Mouse (Mus musculus): ENCODE results near the gene Rsph10b.

Gene Rsph10b

DNA sequence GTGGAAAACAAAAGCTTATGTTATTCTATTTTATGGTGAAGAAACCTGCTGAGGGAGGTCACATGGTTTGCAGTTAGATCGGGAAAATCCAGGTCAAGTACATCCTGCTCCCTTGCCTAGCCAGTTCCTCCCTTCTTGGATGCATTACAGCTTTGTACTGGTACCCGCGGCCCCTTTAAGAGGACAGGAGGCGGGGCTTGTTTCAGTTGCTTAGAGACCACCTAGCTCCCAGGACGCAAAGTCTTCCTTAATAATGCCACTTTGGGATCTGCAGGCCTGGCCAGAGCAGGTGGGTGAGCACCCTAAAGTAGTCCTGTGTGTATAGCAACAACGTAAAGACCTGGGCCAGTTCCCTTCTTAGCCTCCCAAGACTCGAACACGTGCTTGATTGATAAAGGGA lies at the start of gene Rsph10b:
Rsph10b (plus strand) TSS at position 205 of the 400 bp plus-strand sequence.
- no peak for DNase-seq

- no peak for DNase-seq
These were observed 47.6 kb upstream of the Rsph10b start for GRCm38 (mm10) chr5:143885274-143885673.

GRCm38 (mm10) chr5:143890741-143891140 lies 42.1 kb upstream of the Rsph10b start:
- no peak for DNase-seq

- DNase-seq = no peak
These were observed 40.5 kb upstream of the Rsph10b start for GRCm38 (mm10) chr5:143892255-143892886.

GRCm38 (mm10) chr5:143893396-143893795 lies 39.4 kb upstream of the Rsph10b start:
- DNase-seq = peak; percentile 7

- DNase-seq = no peak
These were observed 35.1 kb upstream of the Rsph10b start, which contains the start of gene Ankrd61 for GRCm38 (mm10) chr5:143897635-143898330. Ankrd61 (minus strand) TSS chr5:143897685.

DNA sequence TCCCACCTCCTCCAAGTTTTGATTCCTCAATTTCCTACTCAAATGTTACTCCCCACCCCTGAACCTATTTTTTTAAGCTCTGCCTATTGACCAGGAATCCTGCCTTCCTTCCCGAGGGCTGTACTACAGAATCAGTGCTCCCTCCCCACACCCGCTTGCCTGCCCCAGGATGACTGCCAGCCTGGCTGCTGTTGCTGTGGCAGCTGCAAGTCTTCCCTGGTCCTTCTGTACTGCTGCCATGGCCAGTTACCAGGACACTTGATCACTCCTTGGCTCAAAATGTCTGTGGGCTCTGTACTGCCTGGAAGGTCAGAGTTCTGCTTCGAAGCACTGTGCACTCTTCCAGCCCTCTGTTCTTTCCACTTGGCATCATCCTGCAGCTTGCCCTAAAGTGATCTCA lies 30.7 kb upstream of the Rsph10b start:
- no peak for DNase-seq

DNA sequence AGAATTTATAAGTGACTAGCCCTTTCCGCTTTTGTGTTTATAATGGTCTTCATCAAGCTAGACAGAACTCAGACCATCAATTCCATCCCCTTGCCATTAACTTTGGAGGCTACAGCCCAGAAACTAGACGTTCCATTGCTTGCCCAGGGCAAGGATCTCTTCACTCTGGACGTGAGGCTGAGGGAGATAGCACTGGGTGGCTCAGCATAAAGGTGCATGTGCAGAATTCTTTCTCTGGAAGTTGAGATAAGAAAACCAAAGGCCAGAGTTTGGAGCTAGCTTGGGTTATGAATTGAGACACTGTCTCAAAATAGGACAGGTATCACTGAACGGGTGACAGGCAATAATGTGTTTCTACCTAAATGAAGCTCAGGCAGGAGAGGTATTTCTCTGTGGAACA lies 29.0 kb upstream of the Rsph10b start:
- DNase-seq = no peak

DNA sequence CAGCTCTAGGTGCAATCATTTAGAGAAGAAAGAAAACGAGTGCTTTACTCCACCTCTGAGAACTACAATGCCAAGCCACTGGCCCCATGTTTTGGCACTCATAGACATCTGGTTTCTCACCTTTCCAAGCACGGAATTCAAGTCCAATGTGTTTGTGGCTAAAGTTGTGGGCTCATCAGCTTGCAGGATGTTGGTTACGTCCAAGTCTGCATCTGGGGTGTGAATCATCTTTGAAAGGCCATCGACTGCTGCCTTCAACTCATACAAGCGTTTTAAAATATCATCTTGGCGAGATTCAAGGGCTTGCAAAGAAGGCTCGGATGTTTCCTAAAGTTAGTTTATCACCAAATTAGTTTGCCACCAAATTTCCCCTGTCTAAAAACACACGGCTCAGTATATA lies 26.4 kb upstream of the Rsph10b start:
- no peak for DNase-seq

DNA sequence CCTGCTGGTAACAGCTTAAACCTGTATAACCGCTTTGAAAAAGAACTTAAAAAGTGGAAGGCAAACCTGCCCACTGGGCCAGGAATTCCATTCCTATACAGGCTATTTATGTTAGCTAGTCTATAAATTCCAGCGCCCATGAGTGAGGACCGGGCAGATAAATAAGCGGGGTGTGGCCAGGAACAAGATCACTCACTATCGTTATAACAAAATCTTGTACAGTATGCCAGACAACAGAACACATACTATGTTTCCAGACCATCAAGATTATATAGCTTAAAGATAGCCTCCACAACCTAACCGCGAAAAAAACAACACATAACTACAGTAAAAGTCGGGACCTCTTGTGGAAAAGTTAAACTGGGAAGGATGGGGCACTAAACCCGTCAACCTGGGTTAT lies 23.9 kb upstream of the Rsph10b start:
- no peak for DNase-seq

DNA sequence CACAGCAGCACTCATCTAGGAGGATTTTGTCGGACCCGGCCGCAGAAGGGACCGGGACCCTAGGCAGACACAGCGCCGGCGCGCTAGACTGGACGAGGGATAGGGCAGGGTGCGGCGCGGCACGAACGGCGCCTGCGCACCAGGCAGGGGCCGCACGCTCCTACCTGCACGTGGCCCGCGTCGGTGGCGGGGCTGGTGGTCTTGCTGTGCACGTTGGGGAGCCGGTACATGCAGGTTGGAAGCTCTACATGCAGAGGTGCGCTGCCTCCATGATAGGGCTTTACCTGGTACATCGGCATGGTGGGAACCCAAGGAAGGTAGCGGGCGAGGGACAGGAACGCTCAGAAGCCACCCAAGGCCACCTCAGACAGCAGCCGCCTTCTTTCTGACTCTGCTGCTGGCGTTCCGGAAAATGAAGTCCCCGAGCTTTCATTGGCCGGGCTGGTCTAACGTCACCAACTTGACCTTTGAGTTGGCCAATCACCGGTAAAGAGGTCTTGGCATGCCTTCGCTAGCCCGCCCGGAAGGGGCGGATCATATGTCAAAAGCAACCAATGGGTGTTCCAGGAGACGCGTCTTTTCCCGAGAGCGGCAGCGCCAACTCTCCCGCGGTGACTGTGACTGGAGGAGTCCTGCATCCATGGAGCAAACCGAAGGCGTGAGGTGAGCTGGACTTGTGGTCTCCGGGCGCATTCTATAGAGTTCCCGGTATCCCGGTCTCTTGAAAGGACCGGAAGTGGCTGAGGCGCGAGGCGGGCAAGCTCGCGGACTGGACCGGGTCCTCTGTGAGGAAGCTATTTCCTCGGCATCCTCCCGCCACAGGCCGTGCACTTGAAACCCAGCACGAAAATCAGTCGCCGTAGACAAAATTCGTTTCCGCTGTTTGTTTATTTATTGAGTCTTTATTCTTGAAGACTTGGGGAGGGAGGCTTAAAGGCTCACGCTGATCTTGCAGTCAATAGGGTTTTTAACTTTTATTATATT lies 23.1 kb upstream of the Rsph10b start, which contains the start of the genes Aimp2 and Pms2:
Aimp2 (minus strand) TSS at position 431 of the 984 bp plus-strand sequence.
Pms2 (plus strand) TSS at position 548 of the 984 bp plus-strand sequence.
- DNase-seq = peak; percentile 97

DNA sequence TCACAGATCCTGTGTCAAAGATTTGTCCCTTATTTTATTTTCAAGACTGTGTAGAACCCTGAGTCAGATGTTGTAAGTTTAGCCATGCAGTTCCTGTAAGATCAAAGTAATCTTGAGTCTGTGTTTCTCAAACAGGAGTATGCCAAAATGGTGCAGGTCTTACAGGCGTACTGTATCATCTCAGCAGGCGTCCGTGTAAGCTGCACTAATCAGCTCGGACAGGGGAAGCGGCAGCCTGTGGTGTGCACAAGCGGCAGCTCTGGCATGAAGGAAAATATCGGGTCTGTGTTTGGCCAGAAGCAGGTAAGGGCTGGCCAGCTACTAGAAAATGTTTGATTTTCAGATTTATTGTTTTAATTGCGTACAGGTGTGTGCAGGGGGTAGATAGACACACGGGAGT lies 16.6 kb upstream of the Rsph10b start:
- DNase-seq = no peak

DNA sequence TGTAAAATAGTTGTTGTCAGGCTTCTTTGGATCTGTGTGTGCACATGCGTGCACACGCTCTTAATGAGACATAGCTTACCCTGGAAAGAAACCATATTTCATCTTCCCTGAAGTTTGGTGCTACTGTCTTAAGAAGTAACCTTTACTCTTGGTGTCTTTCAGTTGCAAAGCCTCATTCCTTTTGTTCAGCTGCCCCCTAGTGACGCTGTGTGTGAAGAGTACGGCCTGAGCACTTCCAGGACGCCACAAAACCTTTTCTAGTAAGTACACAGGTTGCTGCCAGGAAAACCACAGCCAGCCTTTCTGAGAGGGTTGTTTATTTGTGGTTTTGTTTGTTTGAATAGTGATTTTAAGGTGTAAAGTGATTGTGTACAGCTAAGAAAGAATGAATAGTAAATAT lies 15.4 kb upstream of the Rsph10b start:
- DNase-seq = peak; percentile 72

- no peak for DNase-seq
These were observed 14.7 kb upstream of the Rsph10b start for GRCm38 (mm10) chr5:143918120-143918519.

DNA sequence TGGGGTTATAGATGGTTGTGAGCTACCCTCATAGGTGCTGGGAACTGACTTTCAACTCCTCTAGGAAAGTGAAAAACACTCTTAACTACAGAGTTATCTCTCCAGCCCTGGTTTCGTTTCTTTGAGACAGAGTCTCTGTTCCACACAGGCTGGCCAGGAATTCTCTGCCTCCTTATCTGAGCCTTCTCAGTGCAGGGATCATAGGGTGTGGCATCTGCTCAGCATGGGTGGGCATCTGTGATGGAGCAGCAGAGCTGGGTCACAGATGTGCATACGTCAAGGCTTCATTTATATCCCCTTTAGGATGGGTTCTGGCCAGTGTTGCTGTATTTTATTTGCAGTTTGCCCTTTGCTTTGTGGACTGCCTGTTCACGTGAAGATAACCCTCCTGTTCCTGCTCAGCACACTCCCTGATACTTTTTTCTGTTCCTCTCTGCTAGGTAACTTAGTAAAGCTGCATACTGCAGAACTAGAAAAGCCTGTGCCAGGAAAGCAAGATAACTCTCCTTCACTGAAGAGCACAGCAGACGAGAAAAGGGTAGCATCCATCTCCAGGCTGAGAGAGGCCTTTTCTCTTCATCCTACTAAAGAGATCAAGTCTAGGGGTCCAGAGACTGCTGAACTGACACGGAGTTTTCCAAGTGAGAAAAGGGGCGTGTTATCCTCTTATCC lies 7.9 kb upstream of the Rsph10b start:
- no peak for DNase-seq

DNA sequence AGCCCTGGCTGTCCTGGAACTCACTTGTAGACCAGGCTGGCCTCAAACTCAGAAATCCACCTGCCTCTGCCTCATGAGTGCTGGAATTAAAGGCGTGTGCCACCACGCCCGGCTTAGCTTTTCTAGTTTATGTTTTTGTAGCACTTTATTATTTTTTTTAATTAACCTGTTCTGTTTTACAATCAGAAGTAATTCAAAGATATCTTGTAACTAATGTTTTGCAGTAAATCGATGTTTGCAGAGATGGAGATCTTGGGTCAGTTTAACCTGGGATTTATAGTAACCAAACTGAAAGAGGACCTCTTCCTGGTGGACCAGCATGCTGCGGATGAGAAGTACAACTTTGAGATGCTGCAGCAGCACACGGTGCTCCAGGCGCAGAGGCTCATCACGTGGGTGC lies 5.0 kb upstream of the Rsph10b start, which contains the start of gene Gm42421:
Gm42421 (plus strand) TSS at position 301 of the 400 bp plus-strand sequence.
- no peak for DNase-seq

- DNase-seq = no peak
These were observed 3.5 kb upstream of the Rsph10b start for GRCm38 (mm10) chr5:143929291-143929690.

DNA sequence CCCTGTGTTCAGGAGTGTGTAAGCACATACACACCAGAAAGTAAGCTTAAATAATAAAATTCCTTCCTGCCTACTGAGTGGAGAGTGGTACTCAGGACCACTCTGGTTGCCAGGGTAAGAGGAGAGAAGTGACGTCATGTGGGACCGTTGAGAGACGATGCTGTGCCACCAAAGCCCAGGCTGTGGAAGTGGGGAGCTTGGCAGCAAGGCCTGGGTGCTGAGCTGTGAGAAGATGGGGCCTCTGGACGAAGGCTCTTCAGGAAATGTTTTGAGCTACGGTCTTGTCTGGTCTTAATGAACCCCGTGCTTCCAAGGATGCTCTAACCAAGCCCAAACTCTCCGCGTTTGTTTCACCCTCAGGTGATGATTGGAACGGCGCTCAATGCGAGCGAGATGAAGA lies 2.2 kb upstream of the Rsph10b start:
- no peak for DNase-seq

DNA sequence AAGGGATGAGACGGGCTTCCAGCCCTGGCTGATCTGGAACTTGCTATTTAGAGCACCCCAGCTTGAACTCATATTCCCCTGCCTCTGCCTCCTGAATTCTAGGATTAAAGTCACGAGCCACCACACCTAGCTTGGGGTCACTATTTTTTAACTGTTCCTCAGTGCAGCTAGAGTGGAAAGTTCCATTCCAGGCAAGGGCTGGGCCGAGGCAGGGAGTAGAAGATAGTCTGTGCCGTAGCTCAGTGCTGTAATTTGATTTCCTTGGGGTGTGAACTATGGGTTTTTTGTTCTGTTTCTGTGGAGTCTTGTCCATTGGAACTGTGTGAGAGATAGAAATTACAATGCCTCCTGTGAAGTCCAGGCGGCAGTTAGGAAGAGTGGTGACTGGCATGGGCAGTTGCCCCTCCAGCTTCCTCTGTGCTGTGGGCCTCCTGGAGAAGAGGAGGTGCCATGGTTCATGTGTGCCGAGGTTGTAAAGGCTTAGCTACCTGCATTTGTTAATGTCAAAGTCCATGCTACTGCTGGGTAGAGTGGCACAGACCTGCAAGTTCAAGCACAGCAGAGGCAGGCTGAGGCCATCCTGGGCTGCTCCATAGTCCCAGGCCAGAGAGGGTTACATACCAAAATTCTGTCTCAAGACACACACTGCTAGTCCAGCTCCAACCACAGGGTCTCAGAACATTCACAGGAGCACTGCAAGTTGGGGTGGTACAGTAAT lies 813 bp upstream of the Rsph10b start:
- no peak for DNase-seq

DNA sequence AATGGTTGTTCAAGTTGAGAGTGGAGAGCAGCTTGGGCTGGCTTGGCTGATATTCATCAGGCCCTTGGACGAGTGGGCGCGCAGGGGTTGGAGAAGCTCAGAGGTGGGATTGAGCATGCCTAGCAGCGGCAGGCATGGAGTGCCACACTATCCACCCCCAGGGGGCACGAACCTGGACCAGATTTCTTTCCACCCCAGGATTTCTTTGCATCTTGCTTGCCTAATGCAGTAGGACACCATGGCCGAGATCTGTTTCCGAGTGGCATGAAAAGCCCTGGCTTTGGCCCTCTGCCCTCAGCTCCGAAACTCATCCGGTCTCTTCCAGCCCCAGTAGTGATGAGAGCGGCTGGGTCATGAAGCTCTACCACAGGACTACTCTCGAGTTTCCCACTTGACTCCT lies 579 bp downstream of the Rsph10b start:
- DNase-seq = no peak

- DNase-seq = no peak
These were observed 1.0 kb downstream of the Rsph10b start for GRCm38 (mm10) chr5:143933875-143934274.

- DNase-seq = no peak
These were observed 3.3 kb downstream of the Rsph10b start for GRCm38 (mm10) chr5:143936156-143936555.
